Mouse (Mus musculus): ENCODE measurements around the gene Gm853.

Gene Gm853

DNA sequence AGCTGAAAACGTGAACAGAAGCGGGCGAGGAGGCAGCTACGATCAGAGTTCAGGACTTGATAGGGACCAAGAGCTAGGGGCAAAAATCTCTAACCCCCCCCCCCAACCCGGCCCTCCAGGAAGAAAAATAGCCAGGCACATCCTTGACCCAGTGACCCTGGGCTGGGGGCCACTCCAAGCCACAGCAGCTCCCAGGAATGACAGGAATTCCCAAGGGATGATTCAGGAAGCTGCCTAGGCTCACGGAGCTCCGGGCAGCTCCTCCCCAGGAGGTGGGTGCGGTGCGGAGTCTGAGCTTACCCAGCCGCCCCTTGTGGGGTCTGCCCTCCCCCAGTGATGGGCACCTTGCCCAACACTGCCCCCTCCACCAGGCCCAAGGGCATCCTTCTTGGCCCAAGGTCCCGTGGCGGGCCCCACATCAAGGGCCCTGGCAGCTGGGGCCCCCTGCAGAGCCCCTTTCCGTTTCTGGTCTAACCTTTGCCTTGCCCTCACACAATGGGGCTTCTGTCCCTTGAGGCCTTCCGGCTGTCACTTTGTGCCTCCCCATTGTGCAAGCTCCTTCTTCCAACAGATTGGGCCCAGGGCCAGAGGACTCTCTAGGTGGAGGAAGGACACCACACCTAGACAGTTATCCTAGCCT lies 47.0 kb downstream of the Gm853 start, which contains the start of gene Tinagl1:
Gene Tinagl1, minus strand, starts transcription at position 51 of the 640 bp plus-strand sequence.
- intact Hi-C loops (cut with DNase I) = no loop called here

DNA sequence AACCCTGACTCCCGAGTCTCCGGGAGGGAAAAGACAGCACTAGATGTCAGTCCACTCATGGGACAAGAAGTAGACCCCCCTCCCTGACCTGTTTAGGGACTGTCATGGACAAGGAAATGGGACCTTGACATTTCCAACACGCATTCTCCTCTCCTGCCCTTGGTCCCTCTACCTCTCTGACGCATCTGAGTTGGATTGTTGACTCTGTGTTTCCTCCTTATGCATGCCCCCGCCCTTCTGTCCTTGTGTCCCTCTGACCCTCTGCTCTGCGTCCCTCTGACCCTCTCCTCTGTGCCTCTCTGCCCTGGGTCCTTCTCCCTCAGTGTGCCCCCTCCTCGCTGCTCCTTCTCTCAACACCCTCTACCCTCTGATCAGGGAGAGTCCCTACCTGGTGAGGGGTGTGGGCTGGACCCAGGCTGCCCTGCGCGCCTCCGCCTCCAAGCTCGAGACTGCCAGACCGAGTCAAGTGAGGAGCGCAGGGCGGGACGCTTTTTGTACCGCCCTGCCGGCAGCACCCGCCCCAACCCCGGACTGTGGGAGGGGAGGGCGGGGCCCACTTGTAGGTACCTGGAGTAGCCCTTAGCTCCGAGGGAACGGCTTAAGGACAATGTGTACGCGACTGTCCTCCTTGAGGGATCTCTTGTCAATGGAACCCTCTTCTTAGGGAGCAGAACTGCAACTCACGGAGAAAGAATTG lies 47.7 kb downstream of the Gm853 start:
- intact Hi-C loops (cut with DNase I) = no loop called here

DNA sequence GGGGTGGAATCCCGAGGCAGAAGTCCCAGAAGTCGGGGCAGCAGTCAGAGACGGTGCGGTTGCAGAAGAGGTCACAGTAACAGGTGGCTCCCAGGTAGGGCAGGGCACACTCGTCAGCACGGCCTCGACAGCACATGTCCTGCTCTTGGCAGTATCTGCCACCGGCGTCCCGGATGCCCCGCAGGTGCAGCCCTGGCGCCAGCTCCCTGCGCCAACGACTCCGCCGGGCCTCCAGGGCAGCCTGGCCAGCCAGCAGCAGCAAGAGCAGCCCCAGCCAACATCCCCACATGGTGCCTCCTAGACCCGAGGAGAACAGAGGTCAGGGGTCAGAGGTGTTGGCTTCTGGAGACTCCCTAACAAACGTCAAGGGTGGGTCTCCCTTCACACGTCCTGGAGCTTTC lies 48.3 kb downstream of the Gm853 start:
- intact Hi-C loops (cut with DNase I) = no loop called here

DNA sequence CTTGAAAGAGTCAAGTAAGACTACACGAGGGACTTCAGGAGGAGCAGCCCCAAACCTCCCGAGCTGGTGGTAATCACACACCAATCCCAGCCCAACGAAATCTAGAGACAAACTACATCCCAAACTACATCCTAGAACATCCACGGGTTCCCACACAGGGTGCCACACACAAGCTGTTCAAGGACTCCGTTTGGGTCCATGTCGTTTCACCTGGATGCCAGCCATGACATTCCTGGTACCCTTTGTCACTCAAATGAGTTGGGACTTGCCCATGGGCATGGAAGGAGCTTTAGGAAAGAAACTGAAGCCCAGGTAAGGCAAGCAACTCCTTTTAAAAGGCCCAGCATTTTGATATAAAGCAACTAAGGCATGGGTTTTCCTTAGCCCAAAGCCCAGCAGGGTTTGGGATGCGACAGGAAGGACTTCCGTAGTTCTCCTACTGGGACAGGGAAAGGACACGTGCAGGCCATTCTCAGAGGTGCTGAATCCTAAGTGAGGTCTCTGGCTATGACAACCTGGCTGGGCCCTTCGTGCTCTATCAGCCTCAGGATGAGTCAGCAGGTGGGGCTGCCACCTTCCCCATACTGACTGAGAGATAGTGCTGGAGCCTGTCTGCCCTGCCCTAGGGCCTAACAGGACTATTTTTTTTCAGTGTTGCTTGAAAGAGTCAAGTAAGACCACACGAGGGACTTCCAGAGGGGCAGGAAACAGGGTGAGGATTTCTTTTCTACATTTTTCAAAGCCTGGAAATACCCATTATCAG lies 49.0 kb downstream of the Gm853 start:
- intact Hi-C loops (cut with DNase I) = no loop called here

DNA sequence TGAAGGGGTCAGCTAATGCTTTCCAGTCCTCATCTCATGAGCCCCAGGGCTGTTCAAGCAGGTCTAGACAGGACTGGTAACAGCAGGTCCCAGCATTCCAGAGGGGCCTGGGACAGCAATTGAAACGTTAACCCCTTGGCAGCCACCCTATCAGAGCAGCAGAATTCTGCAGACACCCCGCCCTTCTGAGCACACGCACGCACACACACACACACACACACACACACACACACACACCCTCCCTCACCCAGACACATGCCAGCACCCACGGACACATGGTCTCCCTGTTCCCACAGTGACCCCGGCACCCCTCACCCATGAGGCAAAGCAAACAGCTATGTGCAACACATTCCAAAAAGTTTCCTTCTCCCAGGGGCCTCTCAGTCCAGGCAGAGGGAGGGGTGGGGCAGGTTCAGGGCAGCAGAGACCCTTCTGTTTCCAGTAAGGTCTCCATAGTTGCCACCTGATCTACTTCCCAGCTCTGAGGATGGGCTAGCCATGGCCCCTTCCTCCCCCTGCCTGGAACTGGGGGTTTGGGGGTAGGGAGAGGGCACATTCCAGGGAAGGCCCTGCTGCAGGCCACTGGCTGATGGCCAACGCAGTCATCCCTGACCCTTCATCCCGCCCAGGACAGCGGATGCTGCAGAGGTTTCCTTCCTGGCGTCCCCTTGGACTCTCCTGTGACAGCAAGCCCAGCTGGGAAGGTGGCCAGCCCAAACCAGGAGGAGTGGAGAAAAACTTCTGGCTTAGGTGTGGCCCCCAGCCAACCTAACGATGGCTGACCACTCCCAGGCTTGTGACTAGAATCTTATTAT lies 50.0 kb downstream of the Gm853 start:
- intact Hi-C loops (cut with DNase I) = no loop called here

DNA sequence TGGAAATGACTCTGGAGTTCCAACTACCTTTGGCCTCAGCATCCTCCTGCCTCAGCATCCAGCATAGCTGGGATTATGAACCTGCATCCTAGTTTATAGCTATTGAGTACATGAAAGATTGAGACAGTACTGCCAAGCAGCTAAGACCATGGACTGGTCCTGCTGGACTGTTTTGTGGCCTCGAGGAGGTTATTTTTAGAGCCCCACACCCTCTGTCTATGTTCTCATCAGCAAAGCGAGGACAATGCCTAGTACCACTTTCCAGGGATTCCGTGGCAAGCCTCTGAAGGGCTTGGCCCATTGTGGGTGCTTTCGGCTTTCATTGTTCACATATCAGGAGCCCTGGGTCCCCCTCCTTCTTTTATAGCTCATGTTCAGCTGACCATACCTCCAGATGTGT lies 51.8 kb downstream of the Gm853 start:
- intact Hi-C loops (cut with DNase I) = no loop called here

DNA sequence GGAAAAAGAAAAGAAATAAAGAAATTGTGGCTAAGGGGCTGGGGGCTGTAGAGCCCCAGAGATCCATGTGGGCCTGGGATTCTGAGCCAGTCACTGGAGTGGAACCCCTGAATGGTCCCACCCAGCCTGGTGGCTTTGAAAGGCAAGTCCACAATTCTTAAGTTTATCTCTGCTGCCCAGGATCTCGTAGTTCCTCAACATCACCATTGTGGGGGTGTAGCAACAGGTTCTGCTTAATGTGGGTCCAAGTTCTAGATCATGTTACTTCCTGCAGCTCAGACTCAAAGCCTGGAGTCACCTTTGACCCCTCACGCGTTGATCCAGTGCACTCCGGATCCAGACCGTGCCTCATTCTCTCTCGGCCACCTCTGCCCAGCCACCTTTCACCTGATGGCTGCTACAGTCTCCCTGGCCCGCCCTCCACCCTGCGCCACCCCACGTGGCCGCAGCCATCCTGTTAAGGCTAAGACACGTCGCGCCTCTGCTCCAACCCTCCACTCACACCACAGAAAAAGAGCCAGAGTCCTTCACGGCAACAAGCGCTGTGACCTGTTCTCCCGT lies 52.7 kb downstream of the Gm853 start:
- intact Hi-C loops (cut with DNase I) = no loop called here

DNA sequence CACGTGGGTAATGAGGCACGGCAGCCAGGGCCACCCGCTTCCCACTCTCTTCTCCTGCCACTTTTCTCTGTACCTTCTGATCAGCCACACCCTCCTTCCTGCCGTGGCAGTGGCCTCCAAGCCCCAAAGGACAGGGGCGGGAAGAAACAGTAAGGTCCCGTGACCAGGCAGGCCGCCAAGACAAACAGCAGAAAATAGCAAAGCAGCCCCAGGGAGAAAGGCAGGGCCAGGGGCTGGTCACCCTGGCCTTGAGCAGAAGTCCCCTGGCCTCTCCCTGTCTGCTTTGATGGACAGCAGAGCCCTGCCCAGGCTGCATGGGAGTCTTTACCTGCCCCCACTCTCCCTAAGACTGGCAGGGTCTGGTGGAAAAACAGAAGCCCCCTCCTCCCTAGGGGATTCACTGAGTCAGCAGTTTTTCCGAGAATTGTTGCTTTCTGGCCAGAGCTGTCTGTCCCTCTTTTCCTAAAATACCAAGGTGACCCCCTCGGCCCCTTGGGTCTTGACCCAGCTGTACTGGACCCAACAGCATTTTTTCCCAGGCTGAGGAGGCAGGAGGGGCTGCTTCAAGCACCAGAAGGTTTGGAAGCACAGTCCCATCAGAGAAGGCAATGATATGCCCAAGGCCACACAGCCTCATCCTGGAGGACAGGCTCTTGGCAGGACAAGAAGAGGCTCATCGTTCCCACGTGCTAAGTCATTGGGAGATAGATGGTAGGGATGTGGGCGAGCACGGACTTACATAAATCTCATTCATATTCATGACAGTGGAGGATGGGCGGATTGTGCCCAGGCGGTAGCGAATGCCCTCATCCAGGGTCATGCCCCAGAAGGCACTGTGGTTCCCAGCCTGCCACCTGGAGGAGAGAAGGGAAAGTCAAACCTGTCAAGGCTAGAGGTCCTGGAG lies 53.7 kb downstream of the Gm853 start:
- intact Hi-C loops (cut with DNase I) = no loop called here

DNA sequence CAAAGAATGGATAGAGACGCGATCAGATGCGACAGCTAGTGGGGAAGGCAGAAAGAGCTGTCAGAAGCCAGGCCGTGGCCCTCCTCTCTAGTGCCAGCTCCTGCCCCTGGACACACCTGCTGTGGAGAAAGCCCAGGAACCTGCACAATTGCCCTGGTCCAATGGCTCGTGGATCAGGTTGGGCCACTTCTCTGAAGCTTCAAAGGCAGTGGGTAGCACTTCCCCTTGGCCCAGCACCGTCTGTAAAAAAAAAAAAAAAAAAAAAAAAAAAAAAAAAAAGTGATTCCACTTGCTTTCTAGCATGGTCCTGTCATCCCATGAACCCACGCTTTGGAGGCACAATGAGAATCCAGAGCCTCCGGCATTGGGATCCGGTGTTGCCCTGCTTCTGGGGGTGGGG lies 54.4 kb downstream of the Gm853 start:
- intact Hi-C loops (cut with DNase I) = no loop called here

DNA sequence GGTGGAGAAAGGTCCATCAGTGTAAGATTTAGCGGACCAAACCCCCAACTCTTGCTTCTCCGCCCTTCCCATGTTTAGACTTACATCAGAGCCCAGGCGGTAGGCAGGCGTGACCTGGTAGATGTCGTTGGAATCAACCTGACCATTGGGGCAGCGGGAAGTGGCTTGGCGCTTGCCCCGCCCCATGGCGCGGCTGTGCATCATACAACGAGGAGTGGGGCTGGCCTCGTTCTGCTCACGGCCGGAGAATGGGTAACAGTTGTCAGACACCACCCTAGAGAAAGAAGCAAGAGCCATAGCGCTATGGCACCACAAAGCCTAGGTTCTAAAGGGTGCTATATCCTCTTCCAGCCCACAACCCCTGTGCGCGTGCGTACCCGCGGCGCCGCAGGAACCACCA lies 54.9 kb downstream of the Gm853 start:
- intact Hi-C loops (cut with DNase I) = no loop called here

DNA sequence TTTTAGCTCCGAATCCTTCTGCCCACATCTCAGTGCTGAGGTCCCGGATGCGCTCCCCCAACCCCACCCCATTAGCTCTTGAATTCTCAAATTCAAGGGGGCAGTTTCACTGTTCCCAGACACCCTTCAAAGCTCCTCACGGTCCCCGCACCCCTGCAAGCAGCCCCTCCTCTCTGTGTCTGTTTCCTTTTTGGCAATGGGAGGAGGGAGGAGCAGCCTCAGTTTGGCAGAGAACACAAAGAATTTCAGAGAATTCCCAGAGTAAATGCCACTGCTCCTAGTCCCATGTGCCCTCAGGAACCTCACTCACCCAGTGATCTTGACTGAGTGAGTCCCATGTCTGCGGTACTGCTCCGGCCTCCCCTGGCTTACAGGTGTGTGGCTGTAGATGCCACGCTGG lies 55.6 kb downstream of the Gm853 start:
- intact Hi-C loops (cut with DNase I) = no loop called here

DNA sequence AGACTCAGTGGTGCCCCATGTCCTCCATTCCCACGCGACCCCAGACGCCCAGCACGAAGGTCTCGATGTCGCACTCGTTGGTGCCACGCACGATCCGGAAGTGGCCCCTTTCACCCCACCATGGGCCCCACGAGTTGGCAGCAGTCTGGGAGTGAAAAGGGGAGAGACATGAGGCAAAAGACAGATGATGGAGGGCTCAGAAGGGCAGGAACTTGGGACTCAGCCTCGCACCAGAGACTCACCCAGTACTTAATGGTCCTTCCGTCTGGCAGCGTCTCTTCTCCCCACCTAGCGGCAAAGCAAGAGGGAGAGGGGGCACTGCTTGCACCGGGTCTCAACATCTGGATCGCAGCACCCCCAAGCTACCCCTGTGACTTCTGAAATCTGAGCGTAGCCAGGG lies 56.1 kb downstream of the Gm853 start:
- intact Hi-C loops (cut with DNase I) = no loop called here

DNA sequence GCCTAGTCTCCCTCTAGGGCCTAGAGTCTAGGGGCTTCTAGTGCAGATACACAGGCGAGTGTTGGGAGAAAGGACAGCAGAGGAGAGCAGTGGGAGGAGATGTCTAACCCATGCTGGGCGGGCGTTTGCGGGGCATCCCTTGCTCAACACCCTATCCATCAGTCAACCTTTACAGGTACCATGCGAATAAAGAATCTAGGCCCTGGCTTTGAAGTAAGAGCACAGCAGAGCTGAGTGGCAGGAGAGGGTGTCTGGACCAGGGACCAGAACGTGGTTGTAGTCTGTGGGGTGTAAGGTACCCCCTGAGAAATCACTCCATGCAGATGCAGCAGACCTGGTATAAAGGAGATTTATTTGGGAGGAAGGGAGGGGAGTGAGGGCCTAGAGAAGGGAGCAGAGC lies 58.1 kb downstream of the Gm853 start:
- intact Hi-C loops (cut with DNase I) = no loop called here

DNA sequence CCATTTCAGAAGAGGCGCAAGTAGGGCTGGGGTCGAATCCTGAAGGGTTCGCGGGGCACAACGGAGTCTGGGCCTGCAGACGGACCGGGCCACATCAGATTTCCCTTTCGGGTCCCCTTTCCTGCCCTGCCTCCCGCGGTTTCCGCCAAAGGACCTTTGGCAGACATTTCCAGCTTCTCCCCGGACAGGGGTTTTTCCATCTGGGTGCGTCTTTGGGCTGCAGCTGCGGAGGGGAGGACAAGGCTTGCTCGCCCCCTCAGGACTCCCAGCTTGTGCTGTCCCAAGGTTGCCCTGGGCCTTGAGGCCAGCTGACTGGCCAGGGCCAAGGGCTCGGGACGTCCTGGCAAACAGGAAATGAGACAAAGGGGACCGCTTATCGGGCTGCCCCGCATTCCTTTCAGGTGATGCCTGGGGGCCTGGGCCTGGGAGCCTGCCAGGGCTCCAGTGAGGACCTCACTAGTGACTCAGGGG lies 58.8 kb downstream of the Gm853 start:
- intact Hi-C loops (cut with DNase I) = no loop called here

DNA sequence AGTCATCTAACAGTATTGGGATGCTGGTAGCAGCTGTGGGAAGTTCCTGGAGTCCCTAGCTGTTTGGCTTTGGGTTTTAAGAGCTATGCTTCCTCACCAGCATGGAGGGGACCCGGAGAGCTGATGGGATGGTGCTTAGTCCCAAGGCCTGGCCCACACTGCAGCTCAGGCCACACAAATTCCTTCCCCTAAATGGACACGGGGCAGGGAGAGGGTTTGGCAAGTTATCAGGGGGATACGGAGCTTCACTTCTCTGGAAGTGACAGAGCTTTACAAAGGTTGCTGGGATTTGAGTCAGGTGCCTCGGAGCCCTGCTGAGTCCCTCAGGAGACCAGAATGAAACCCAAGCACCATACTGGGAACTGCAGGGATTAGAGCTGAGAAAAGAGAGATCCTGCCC lies 60.9 kb downstream of the Gm853 start:
- intact Hi-C loops (cut with DNase I) = no loop called here
